Mouse (Mus musculus) G1E (cell line): Measurements from ENCODE around the gene Pex5l.

Experiments used
- CTCF ChIP-seq: IDR thresholded peaks from 2 replicates; pipeline ENCODE4 v1.5.1; 2012; ENCODE audit warnings: low read depth, low read length, inconsistent platforms, mixed read lengths
- GATA1 ChIP-seq: IDR thresholded peaks from 2 replicates; pipeline ENCODE4 v1.6.1; 2012; ENCODE audit warnings: borderline replicate concordance, low read length, inconsistent platforms, mixed read lengths
- GATA2 ChIP-seq: IDR thresholded peaks from 2 replicates; pipeline ENCODE4 v1.6.1; 2012; ENCODE audit warnings: low read depth, low read length, inconsistent platforms, borderline replicate concordance
- POLR2AphosphoS5 ChIP-seq: IDR thresholded peaks from 2 replicates; pipeline ENCODE4 v1.6.1; 2012; ENCODE audit warnings: low read depth, low read length, inconsistent platforms; ENCODE audit not compliant: insufficient replicate concordance
- TAL1 ChIP-seq: conservative IDR thresholded peaks from 2 replicates; pipeline ENCODE4 v1.6.1; 2012; ENCODE audit warnings: low read depth, low read length, inconsistent platforms, mixed read lengths

GRCm38 (mm10) chr3:33043896-33044798 is 98.9 kb downstream of the Pex5l start:
- no peak for TF ChIP-seq CTCF
- TF ChIP-seq GATA2, result no peak
- TF ChIP-seq GATA1, result no peak
- TF ChIP-seq TAL1, result no peak
- TF ChIP-seq POLR2AphosphoS5, result no peak
